Mouse (Mus musculus): ENCODE data around the gene 4930402H24Rik.

- TF ChIP-seq CTCF (IDR thresholded peaks at IDR 0.05; ENCODE audit: extremely low read depth, insufficient read depth, insufficient read length, insufficient replicate concordance) (no peak), POLR2A (IDR thresholded peaks at IDR 0.05; ENCODE audit: low read depth, low read length) (no peak)
These were observed 166.1 kb downstream of the 4930402H24Rik start for GRCm38 (mm10) chr2:130740096-130740495.

All from spleen, adult 2 months (tissue).